Mouse (Mus musculus): Measurements from ENCODE around the gene Disp2.

DNA sequence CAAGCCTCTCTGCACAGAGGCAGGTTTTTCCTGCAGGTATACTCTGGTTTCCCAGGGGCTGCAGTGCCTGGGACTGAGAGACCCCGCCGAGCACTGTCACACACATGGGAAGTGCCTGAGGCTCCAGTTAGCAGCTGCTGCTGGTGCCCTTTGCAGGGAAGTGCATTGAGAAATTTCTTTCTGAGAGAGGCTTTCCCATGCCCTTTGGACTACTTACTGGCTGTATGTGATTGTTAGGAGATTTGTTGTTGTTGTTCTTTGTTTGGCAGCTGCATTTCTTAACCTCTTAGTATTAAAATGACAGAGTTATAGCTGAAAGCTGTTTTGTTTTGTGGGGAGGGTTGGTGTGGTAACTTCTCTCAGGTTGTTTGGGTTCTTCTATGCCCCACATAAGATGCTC lies 31.3 kb downstream of the Disp2 start:
- TF ChIP-seq CTCF (conservative IDR thresholded peaks at IDR 0.05; ENCODE audit: low read length) (no peak), NANOG (IDR thresholded peaks at IDR 0.05; ENCODE audit: borderline replicate concordance, low read length) (no peak), POU5F1 (IDR thresholded peaks at IDR 0.05; ENCODE audit: borderline replicate concordance, low read length) (no peak)
